In genomic region chr17:30679612-30680011, GRCm38 (mm10) we compare ENCODE assay signal across 10 mouse cellular contexts.
"Had no signal": no experiment of that assay in that cellular context is flagged by ENCODE, and none has a peak within 500 bp of the region (broad histone marks: within the 10 kb centered on the region; RNA-seq: fewer than 3 reads in every experiment).

No protein-coding gene starts in this region.

- H3K36me3 ChIP-seq: limb, embryonic 12.5 days; midbrain, embryonic 15.5 days; stomach, embryonic 15.5 days had no signal

- H3K27me3 ChIP-seq: limb, embryonic 12.5 days; midbrain, embryonic 15.5 days; stomach, embryonic 15.5 days had no signal

- H3K4me1 ChIP-seq: limb, embryonic 12.5 days; midbrain, embryonic 15.5 days; stomach, embryonic 15.5 days had no signal

- H3K9me3 ChIP-seq: midbrain, embryonic 15.5 days; stomach, embryonic 15.5 days had no signal

- DNase-seq: kidney, adult 9 months; kidney, postnatal 10 days; kidney, postnatal 4 days; right cerebral cortex, postnatal 14 days; thymus, postnatal 4 days had no signal

- H3K4me2 ChIP-seq: limb, embryonic 12.5 days; midbrain, embryonic 11.5 days; midbrain, embryonic 15.5 days; stomach, embryonic 15.5 days had no signal

- H3K4me3 ChIP-seq: limb, embryonic 12.5 days; midbrain, embryonic 15.5 days; stomach, embryonic 15.5 days had no signal

- H3K27ac ChIP-seq: limb, embryonic 12.5 days; midbrain, embryonic 15.5 days; stomach, embryonic 15.5 days had no signal

- ATAC-seq: intestine, postnatal 0 days; midbrain, embryonic 15.5 days had no signal

- H3K9ac ChIP-seq: limb, embryonic 12.5 days; midbrain, embryonic 15.5 days; stomach, embryonic 15.5 days had no signal
